Mouse (Mus musculus): ENCODE data around the gene Wwtr1. TPM values are rescaled to one million over a fixed set of nuclear protein-coding genes. Genes with fewer than 3 reads are reported as not detected.

The Wwtr1 gene
- polyA plus RNA-seq, 1 experiment from 2014 or later: 15.6 TPM

DNA sequence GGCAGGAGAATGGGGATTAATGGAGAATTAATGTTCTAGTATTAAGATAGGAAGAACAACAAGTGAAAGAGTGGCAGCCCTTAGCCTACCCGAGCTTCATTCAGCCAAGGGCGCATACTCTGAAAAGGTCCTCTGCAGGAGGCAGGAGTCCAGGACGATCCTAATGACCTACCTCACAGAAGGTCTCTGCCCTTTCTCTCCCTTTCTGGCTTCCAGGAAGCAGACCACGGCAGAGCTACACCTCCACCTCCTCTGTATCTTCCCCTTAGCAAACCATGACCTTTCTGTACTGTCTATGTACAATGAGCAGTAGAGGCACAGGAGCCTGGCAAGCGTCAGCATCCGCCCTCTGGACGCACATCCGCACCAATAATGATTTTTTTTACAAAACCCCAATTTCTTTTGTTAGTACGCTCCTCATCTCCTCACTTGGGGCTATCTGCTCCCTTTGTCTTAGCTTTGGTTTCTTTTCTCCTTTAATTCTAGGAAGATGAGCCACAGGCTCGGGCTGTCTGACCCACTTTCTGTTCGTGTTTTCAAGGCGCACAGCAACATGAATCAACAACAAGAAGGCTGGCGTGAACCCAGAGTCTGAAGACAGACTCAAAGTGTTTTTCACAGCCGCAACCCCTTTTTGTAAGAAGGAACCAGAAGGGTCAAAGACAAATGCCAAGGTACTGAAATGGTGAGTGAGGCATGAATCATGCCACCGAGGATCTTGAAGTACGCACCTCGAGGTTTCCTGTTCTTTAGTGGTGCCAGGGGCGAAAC is 63.7 kb downstream of the Wwtr1 start:
- Histone ChIP-seq H3K9ac (ENCODE audit: low read depth, low read length) (no peak overlapping the region), H3K27ac (ENCODE audit: low read depth, low read length) (no peak overlapping the region), H3K36me3 (ENCODE audit: control insufficient read depth, insufficient read depth, low read length) (no peaks in the 10 kb centered on the region), H3K9me3 (ENCODE audit: control insufficient read depth, low read length) (no peaks in the 10 kb centered on the region), H3K4me1 (replicated peaks; ENCODE audit: control insufficient read depth, insufficient read depth, low read length) (no peaks in the 10 kb centered on the region), H3K4me2 (replicated peaks; ENCODE audit: low read depth, low read length) (no peak overlapping the region), H3K27me3 (ENCODE audit: control insufficient read depth, insufficient read depth, low read length) (no peaks in the 10 kb centered on the region), H3K4me3 (ENCODE audit: low read depth, low read length) (no peak overlapping the region)
- ATAC-seq (ENCODE audit: low FRiP score) (no peak), DNase-seq (ENCODE audit: low spot score) (no peak)
- 77% methylated on average over 18 of the region's 18 CpGs for WGBS

DNA sequence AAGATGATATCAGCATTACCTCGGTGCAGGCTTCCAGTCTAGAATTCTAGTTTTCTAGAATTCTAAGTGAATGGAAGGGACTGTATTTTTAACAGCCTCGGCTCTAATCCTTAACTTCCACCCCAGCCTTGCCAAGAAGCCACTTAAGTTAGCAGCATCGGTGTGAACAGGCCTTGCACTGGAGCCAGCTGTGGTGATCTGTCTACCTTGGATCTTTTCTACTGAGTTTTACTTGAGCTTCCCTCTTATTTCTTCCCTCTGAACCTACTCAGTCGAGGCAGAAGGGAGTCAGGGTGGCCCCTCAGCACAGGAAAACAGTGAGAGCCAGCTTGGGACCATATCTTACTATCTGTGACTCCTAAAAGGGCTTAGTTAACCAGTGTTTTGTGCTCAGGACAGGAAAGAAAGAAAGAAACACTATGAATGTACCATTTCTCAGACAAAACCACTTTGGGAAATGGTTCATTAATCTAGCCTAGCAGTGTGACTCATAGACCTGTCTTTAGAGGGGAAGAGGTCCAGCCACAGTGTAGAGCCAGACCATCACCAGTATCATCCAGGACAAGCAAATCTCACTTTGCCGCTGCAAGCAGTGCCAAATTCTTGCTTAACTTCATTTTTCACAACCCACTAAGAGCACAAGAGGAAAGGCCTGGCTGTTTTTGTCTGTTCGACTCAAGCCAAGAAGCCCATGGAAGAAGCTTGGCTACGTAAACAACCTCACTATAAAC is 65.6 kb downstream of the Wwtr1 start:
- ATAC-seq (ENCODE audit: low FRiP score) (no peak), DNase-seq (ENCODE audit: low spot score) (no peak)
- Histone ChIP-seq H3K27me3 (ENCODE audit: control insufficient read depth, insufficient read depth, low read length) (no peaks in the 10 kb centered on the region), H3K9me3 (ENCODE audit: control insufficient read depth, low read length) (no peaks in the 10 kb centered on the region), H3K4me2 (replicated peaks; ENCODE audit: low read depth, low read length) (no peak overlapping the region), H3K9ac (ENCODE audit: low read depth, low read length) (no peak overlapping the region), H3K36me3 (ENCODE audit: control insufficient read depth, insufficient read depth, low read length) (no peaks in the 10 kb centered on the region), H3K27ac (ENCODE audit: low read depth, low read length) (no peak overlapping the region), H3K4me1 (replicated peaks; ENCODE audit: control insufficient read depth, insufficient read depth, low read length) (no peaks in the 10 kb centered on the region), H3K4me3 (ENCODE audit: low read depth, low read length) (no peak overlapping the region)
- 89% methylated on average over 7 of the region's 7 CpGs for WGBS

DNA sequence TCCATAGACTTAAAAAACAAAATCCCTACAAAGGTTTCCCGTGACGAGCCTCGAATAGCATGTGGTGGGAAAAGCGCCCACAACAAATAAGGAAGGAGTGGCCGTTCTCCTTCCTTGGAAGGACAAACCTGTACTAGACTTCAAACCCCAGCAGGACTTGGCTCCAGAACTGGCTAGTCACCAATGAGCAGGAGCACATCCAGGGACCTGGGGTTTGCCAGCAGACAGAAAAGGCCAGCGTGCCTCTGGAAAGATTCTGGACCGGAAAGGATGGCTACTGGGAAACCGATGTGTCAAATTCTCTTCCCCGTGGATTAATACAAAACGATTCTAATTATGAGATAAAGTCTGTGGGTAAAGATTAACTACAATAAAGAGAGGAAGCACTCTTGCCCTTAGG is 69.7 kb downstream of the Wwtr1 start:
- 94% methylated on average over 10 of the region's 10 CpGs for WGBS
- DNase-seq (ENCODE audit: low spot score) (no peak), ATAC-seq (ENCODE audit: low FRiP score) (no peak)
- Histone ChIP-seq H3K4me3 (ENCODE audit: low read depth, low read length) (no peak overlapping the region), H3K4me1 (replicated peaks; ENCODE audit: control insufficient read depth, insufficient read depth, low read length) (no peaks in the 10 kb centered on the region), H3K36me3 (ENCODE audit: control insufficient read depth, insufficient read depth, low read length) (no peaks in the 10 kb centered on the region), H3K9ac (ENCODE audit: low read depth, low read length) (no peak overlapping the region), H3K4me2 (replicated peaks; ENCODE audit: low read depth, low read length) (no peak overlapping the region), H3K9me3 (ENCODE audit: control insufficient read depth, low read length) (no peaks in the 10 kb centered on the region), H3K27ac (ENCODE audit: low read depth, low read length) (no peak overlapping the region), H3K27me3 (ENCODE audit: control insufficient read depth, insufficient read depth, low read length) (no peaks in the 10 kb centered on the region)

DNA sequence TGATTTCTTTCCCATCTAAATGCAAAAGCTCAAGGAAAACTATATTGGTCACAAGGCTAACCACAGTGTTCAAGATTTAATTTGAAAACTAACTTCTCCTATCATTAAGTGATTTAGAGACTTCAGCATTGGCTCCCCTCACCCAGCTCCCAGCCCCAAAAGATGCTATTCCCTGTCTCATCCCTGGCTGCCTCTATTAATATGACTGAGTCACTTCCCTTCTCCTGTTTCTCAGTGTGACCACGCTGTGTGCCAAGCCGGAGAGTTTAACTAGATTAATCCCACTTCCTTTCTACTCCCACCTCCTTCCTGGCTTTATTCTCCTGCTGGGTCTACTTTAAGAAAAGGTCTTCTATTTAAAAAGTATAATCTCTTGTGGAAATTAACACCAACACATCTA is 71.0 kb downstream of the Wwtr1 start:
- H3K9me3 ChIP-seq (ENCODE audit: control insufficient read depth, low read length): no peaks in the 10 kb centered on the region
- whole genome bisulfite sequencing: 83% methylated on average over 2 of the region's 2 CpGs
- ATAC-seq (ENCODE audit: low FRiP score): no peak

DNA sequence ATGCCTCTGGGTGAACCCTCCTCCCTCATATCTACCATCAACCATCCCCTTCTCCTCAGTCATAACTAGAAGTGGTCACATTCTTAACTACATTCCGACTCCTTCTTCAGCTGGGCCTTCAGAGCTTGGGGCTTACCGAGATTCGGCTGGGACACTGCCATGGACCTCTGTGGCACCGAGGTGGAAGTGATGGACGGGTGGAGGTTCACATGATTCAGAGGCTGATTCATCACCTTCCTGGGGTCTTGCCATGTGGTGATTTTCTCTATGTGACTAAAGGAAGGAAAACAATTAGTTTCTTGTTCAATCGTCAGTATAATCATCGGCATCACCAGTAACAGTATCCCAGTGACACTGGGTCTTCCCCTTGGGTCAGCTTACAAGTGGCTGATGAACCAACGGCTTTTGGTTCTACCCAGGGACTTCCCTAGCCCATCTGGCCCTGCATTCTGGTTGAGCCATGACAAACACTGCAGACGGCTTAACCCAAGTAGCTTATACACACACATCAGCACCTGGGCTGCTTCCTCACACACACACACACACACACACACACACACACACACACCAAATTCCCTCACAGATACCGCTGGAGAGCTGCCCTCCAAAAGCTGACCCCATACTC is 74.0 kb downstream of the Wwtr1 start:
- Histone ChIP-seq H3K4me2 (replicated peaks; ENCODE audit: low read depth, low read length) (no peak overlapping the region), H3K36me3 (ENCODE audit: control insufficient read depth, insufficient read depth, low read length) (no peaks in the 10 kb centered on the region), H3K27ac (ENCODE audit: low read depth, low read length) (no peak overlapping the region), H3K27me3 (ENCODE audit: control insufficient read depth, insufficient read depth, low read length) (no peaks in the 10 kb centered on the region), H3K9ac (ENCODE audit: low read depth, low read length) (no peak overlapping the region), H3K4me3 (ENCODE audit: low read depth, low read length) (no peak overlapping the region), H3K4me1 (replicated peaks; ENCODE audit: control insufficient read depth, insufficient read depth, low read length) (no peaks in the 10 kb centered on the region), H3K9me3 (ENCODE audit: control insufficient read depth, low read length) (no peaks in the 10 kb centered on the region)
- DNase-seq (ENCODE audit: low spot score): no peak
- no peak for ATAC-seq (ENCODE audit: low FRiP score)
- WGBS: 79% methylated on average over 10 of the region's 10 CpGs

More for the DNA sequence above, 71.0 kb downstream of the Wwtr1 start:
- no peak overlapping the region for H3K4me2 ChIP-seq (replicated peaks; ENCODE audit: low read depth, low read length)
- no peaks in the 10 kb centered on the region for H3K27me3 ChIP-seq (ENCODE audit: control insufficient read depth, insufficient read depth, low read length)
- no peak overlapping the region for H3K9ac ChIP-seq (ENCODE audit: low read depth, low read length)
- H3K4me1 ChIP-seq (replicated peaks; ENCODE audit: control insufficient read depth, insufficient read depth, low read length): no peaks in the 10 kb centered on the region
- H3K4me3 ChIP-seq (ENCODE audit: low read depth, low read length): no peak overlapping the region
- H3K36me3 ChIP-seq (ENCODE audit: control insufficient read depth, insufficient read depth, low read length): no peaks in the 10 kb centered on the region
- no peak for DNase-seq (ENCODE audit: low spot score)
- no peak overlapping the region for H3K27ac ChIP-seq (ENCODE audit: low read depth, low read length)

DNA sequence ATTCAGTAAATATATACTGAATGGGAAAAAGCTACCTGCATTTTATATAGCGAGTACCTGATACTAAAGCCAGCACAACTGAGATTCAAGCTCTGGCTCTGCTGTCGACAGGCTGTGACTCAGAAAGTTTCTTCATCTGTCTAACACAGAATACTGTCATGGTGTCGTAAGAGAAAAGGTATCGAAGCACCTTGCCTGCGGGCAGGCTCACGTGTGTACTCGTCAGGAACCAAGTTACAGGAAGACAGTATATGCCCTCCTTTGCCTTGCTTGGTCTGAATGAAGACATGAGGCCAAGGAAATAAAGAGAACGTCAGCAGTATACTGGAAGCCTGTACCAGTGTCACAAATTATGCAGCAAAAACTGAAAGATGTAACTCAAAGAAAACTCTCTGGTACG is 74.9 kb downstream of the Wwtr1 start:
- no peaks in the 10 kb centered on the region for H3K9me3 ChIP-seq (ENCODE audit: control insufficient read depth, low read length)
- ATAC-seq (ENCODE audit: low FRiP score): no peak
- H3K27me3 ChIP-seq (ENCODE audit: control insufficient read depth, insufficient read depth, low read length): no peaks in the 10 kb centered on the region
- H3K4me3 ChIP-seq (ENCODE audit: low read depth, low read length): no peak overlapping the region
- H3K36me3 ChIP-seq (ENCODE audit: control insufficient read depth, insufficient read depth, low read length): no peaks in the 10 kb centered on the region
- H3K27ac ChIP-seq (ENCODE audit: low read depth, low read length): no peak overlapping the region
- no peak overlapping the region for H3K4me2 ChIP-seq (replicated peaks; ENCODE audit: low read depth, low read length)
- H3K4me1 ChIP-seq (replicated peaks; ENCODE audit: control insufficient read depth, insufficient read depth, low read length): no peaks in the 10 kb centered on the region
- 95% methylated on average over 9 of the region's 9 CpGs for WGBS
- H3K9ac ChIP-seq (ENCODE audit: low read depth, low read length): no peak overlapping the region
- DNase-seq (ENCODE audit: low spot score): no peak

DNA sequence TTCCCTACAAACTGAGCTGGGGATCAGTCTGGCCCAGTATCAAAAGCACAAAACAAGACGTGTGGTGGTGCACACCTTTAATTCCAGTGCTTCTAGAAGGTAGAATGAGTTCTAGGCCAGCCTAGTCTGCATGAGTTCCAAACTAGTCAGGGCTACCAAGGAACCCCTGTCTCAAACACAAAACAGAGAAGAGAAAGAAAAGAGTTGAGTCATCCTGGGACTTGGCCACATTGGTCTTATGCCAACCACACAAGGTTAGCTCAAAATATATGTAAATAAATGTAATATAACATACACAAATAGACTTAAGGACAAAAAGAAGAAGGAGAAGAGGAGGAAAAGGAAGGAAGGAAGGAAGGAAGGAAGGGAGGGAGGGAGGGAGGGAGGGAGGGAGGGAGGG is 77.9 kb downstream of the Wwtr1 start:
- WGBS: 97% methylated on average over 1 of the region's 1 CpGs
- H3K9ac ChIP-seq (ENCODE audit: low read depth, low read length): no peak overlapping the region
- no peaks in the 10 kb centered on the region for H3K4me1 ChIP-seq (replicated peaks; ENCODE audit: control insufficient read depth, insufficient read depth, low read length)
- ATAC-seq (ENCODE audit: low FRiP score) (no peak), DNase-seq (ENCODE audit: low spot score) (no peak)
- no peaks in the 10 kb centered on the region for H3K36me3 ChIP-seq (ENCODE audit: control insufficient read depth, insufficient read depth, low read length)
- no peaks in the 10 kb centered on the region for H3K9me3 ChIP-seq (ENCODE audit: control insufficient read depth, low read length)
- no peak overlapping the region for H3K27ac ChIP-seq (ENCODE audit: low read depth, low read length)
- H3K4me2 ChIP-seq (replicated peaks; ENCODE audit: low read depth, low read length): no peak overlapping the region
- no peaks in the 10 kb centered on the region for H3K27me3 ChIP-seq (ENCODE audit: control insufficient read depth, insufficient read depth, low read length)
- H3K4me3 ChIP-seq (ENCODE audit: low read depth, low read length): no peak overlapping the region

DNA sequence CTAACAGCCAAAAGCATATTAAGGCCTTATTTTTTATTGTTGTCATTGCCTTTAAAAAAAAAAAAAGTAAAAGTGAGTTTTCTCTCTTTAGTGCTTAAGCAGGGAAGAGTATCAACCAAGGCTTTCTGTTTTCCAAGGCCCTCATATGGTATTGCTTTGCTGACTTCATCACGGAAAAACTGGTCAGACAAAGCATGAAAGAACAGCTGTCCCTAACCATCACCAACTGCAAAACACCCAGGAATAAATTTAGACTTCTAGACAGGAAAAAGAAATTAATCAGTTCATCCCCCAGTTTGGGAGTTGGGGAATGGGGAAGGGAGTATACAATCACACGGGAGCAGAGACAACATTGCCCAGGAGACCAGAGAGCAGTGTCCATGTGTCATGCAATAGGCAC is 79.3 kb downstream of the Wwtr1 start:
- Histone ChIP-seq H3K27me3 (ENCODE audit: control insufficient read depth, insufficient read depth, low read length) (no peaks in the 10 kb centered on the region), H3K4me2 (replicated peaks; ENCODE audit: low read depth, low read length) (no peak overlapping the region), H3K9me3 (ENCODE audit: control insufficient read depth, low read length) (no peaks in the 10 kb centered on the region), H3K4me1 (replicated peaks; ENCODE audit: control insufficient read depth, insufficient read depth, low read length) (no peaks in the 10 kb centered on the region), H3K4me3 (ENCODE audit: low read depth, low read length) (no peak overlapping the region), H3K9ac (ENCODE audit: low read depth, low read length) (no peak overlapping the region), H3K36me3 (ENCODE audit: control insufficient read depth, insufficient read depth, low read length) (no peaks in the 10 kb centered on the region), H3K27ac (ENCODE audit: low read depth, low read length) (no peak overlapping the region)
- no peak for ATAC-seq (ENCODE audit: low FRiP score)
- DNase-seq (ENCODE audit: low spot score): no peak
- WGBS: 69% methylated on average over 2 of the region's 2 CpGs

Data from hindbrain, embryonic 11.5 days (tissue).